Mouse (Mus musculus) bone marrow, adult 2 months (tissue): ENCODE data around the gene Dnaja2. TPM values are rescaled to one million over a fixed set of nuclear protein-coding genes. Genes with fewer than 3 reads are reported as not detected.

Experiments used
- H3K27ac ChIP-seq: fragments of 200-500 bp; 2 replicates; pipeline ENCODE4 v1.5.1; 2012; ENCODE audit warnings: low read depth, mild to moderate bottlenecking, control low read depth, inconsistent platforms, low read length; ENCODE audit not compliant: control insufficient read depth, poor library complexity, insufficient read depth
- H3K4me1 ChIP-seq: fragments of 200-500 bp; 2 replicates; pipeline ENCODE4 v1.6.1; 2011; ENCODE audit warnings: low read length; ENCODE audit not compliant: control insufficient read depth, insufficient read depth
- H3K4me3 ChIP-seq: fragments of 200-500 bp; replicated peaks from 2 replicates; pipeline ENCODE3; 2011; ENCODE audit warnings: mild to moderate bottlenecking, low read depth, low read length, control low read depth; ENCODE audit not compliant: control insufficient read depth
- CTCF ChIP-seq: fragments of 200-500 bp; IDR thresholded peaks from 2 replicates; pipeline ENCODE4 v1.5.1; 2011; ENCODE audit warnings: low read length, control low read depth; ENCODE audit not compliant: control insufficient read depth, insufficient read depth
- POLR2A ChIP-seq: fragments of 200-500 bp; IDR thresholded peaks from 2 replicates; pipeline ENCODE4 v1.6.1; 2011; ENCODE audit warnings: low read depth, mild to moderate bottlenecking, control low read depth, low read length, borderline replicate concordance; ENCODE audit not compliant: control insufficient read depth
- WGBS: fragments of 180-500 bp; shearing (Covaris S2); methylation state at CpG from one replicate; pipeline ENCODE4 v1.1.7; 2018; 5-methylcytosine and 5-hydroxymethylcytosine counted together
- polyA plus RNA-seq: library from polyadenylated mRNA; stranded (reverse); fragments of >200 nt; gene quantifications from 2 replicates; pipeline ENCODE4 v1.2.4, GENCODE M21; 2011; ENCODE audit warnings: low replicate concordance; ENCODE audit not compliant: missing spikeins, insufficient read depth, insufficient read length

Gene Dnaja2
- polyA plus RNA-seq, 1 experiment, result 67.4 TPM

DNA sequence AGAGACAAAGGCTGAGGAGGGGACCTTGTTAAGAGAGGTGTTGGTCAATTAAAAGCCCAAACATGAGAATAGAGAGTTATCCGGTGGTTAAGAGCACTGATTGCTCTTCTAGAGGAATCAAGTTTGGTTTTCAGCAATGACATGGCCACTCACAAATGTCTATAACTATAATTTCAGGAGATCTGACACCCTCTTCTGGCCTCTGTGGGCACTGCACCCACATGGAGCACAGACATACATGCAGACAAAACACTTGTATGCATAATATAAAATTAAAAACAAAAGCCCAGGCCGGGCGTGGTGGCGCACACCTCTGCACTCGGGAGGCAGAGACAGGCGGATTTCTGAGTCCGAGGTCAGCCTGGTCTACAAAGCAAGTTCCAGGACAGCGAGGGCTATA lies 65.6 kb downstream of the Dnaja2 start:
- 90% methylated on average over 8 of the region's 8 CpGs for WGBS

DNA sequence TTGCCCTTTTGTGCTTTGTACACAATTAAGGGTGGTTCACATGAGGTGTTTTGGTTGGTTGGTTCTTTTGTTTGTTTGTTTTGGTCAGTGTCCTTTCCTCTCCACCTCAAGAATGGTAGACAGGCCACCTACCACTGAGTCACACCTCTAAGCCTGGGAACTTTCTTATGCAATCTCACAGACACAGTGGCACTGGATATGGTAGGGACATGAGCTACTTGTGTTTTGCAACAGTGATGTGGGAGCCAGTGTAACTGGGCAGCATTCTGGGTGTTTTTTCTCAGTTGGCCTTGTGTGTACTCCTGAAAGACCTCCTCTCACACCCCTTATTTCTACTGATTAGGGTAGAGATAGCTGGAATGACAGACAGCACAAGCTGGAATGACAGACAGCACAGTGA lies 66.5 kb downstream of the Dnaja2 start:
- Histone ChIP-seq H3K4me3 (no peak overlapping the region), H3K4me1 (no peaks in the 10 kb centered on the region; the same call in 1 of the 2 replicates), H3K27ac (no peak overlapping the region)
- no peak for TF ChIP-seq CTCF
- TF ChIP-seq POLR2A, result no peak

More for the DNA sequence above, 65.6 kb downstream of the Dnaja2 start:
- Histone ChIP-seq H3K4me3 (no peak overlapping the region), H3K27ac (no peak overlapping the region), H3K4me1 (no peaks in the 10 kb centered on the region; the same call in 1 of the 2 replicates)
- no peak for TF ChIP-seq CTCF
- no peak for TF ChIP-seq POLR2A

DNA sequence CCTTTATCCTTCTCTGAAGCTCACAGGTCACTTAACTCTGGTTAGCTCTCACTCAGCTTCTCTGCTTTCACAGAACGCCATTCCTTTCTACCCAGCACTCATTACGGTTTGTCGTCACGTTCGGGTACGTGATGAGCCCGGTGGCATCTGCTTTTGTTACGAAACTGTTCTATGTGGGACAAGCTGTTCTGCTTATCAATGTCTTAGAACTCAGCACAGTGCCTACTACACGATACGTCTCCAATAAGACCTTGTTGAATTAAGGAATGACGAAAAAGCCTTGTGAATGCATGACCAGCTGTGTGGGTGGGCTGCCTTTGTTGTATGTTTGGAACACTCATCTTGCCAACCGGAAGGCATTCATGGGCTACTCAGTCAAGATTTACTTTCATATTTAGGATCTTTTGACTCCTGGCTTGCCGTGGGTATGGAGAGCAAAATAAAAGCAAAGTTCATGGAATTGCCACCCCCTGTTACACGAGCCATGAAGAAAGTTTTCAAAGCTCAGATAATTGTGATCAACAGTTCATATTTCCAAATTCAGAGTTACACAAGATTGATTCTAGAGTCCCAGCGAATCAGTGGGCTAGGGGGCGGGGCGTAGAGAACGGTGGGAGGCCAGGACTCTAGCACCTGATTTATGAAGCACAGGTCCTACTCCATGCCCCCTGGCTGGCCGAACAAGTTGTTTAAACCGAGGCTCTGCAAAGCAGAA lies 67.1 kb downstream of the Dnaja2 start:
- no peaks in the 10 kb centered on the region for H3K4me1 ChIP-seq
- WGBS, result 53% methylated on average over 20 of the region's 20 CpGs
- TF ChIP-seq CTCF (no peak), POLR2A (no peak)
- H3K4me3 ChIP-seq, result peak overlapping the region; percentile 39
- no peak overlapping the region for H3K27ac ChIP-seq

Other genes with a start within 250 kb of the Dnaja2 start
- gene Mylk3, start 169.0 kb downstream of the Dnaja2 start, polyA plus RNA-seq, result 15.5 and 27.1 TPM in 2 replicates
- 7.5 and 13.8 TPM in 2 replicates for gene 4921524J17Rik, start 122.5 kb downstream of the Dnaja2 start, polyA plus RNA-seq
- 0.52 and 4.0 TPM in 2 replicates for gene Gpt2, start 62.8 kb downstream of the Dnaja2 start, polyA plus RNA-seq
- 0.52 and 1.6 TPM in 2 replicates for gene Neto2, start 145.6 kb upstream of the Dnaja2 start, polyA plus RNA-seq